Mouse (Mus musculus) common myeloid progenitor, adult 5-6 weeks (primary cell): ENCODE data around the gene Rnase11. TPM values are rescaled to one million over a fixed set of nuclear protein-coding genes. Genes with fewer than 3 reads are reported as not detected.
A peak's percentile ranks its signal among the peaks of the same experiment; 100 is the strongest.

Experiments
- ATAC-seq: replicated peaks from 2 replicates; pipeline ENCODE4 v1.8.0; 2016; ENCODE audit warnings: low read depth, mild to moderate bottlenecking, moderate TSS enrichment, inconsistent platforms; ENCODE audit not compliant: poor library complexity, severe bottlenecking
- total RNA-seq: library from RNA; stranded (forward); fragments of 200-1000, 187-1606 nt; gene quantifications from 2 replicates; pipeline ENCODE4 v1.2.3, GENCODE M21; 2017

Gene Rnase11
- total RNA-seq = not detected in 2 replicates

GRCm38 (mm10) chr14:51050063-51050462, at the start of gene Rnase11:
TSS of gene Rnase11 (minus strand) at chr14:51050163.
- ATAC-seq = no peak

DNA sequence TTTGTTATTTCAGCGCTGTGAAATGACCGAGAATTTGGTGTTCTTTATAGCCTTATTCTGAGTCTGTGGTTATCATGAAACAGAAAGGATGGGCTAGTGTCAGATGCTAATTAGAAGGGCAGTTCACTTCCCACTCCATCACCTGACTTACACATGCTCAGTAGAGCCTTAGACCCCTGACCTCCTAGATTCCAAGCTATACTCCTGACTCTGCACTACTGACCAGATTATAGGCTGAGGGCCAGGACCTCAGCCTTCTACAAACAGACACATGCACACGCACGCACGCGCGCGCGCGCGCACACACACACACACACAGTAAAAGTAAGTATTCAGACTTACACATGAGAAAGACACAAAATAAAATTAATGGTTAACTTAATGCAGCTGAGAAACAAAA, 49.0 kb upstream of the Rnase11 start:
- ATAC-seq = no peak

DNA sequence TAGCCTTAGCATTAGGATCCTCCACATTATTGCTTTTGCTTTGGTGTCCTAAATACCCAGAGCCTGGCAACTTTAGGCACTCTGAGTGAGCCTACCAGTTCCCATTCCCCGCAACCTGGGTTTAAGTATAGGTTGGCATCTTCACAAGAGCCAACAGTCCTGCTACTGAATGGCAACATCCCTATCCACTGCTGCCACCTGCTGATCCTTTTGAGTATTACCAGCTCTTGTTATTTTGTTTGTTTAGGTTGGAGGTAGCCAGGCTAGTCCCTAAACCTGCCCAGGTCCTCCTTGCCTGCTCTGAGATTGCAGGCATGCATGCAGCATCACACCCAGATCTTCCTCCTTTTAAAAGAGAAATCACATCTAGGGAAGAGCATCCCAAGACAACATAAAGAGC, 48.3 kb upstream of the Rnase11 start:
- ATAC-seq = peak; percentile 64

GRCm38 (mm10) chr14:51095736-51096524, 46.0 kb upstream of the Rnase11 start:
- ATAC-seq = peak; percentile 23

- ATAC-seq = no peak
Measured at GRCm38 (mm10) chr14:51094921-51095320, 45.0 kb upstream of the Rnase11 start.

GRCm38 (mm10) chr14:51094096-51094875, 44.3 kb upstream of the Rnase11 start:
- no peak for ATAC-seq

GRCm38 (mm10) chr14:51093496-51093895, 43.5 kb upstream of the Rnase11 start:
- ATAC-seq = no peak

GRCm38 (mm10) chr14:51092073-51092620, 42.2 kb upstream of the Rnase11 start:
- ATAC-seq = no peak

DNA sequence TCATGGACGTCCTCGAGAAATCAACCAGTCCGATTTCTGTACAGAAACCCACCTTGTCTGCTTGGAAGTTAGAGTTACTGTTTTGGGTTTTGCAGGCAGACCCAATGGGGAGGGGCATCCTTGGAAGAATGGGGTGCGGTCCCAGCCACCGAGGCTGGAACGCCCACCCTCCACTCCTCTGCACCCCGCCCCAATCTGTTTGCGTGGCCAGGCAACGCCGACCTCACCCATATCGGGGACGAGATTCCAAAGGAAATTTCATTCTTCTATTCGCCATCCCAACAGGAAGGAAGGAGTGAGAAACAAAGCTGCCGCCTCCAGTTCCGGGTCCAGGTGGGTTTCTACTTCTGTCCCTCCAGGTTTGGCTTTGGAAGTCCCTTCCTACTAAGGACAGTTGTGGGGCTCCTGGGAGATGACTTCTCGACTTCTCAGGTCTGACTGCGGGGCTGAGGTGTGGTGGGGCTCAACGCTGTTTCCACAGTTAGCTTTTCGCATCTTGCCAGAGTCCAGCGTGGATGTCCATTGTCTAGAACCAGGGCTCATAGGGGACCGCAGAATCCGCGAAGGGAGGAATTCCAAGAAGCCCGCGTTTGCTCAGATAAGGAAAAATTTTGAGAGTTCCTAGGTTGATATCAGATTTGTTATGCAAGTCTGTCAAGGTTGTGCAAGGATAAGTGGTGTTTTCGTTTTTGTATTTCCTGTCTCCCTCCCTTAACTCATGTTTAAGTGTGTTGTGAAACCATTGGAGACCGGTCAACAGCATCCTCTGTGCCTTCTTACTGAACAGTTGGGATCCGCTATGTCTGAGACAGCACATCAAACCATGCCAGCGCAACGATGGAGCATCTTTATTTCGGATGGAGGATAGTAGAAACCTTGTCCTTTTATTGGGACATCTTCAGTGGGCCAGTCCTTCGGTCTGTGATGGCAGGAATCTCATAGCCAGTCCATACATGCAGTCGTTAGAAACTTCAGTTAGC, 41.2 kb upstream of the Rnase11 start, which contains the start of the genes Rnase4 and Ang:
Rnase4 (plus strand) TSS at position 157 of the 980 bp plus-strand sequence.
Ang (plus strand) TSS at position 230 of the 980 bp plus-strand sequence.
- ATAC-seq = no peak

GRCm38 (mm10) chr14:51090077-51090781, 40.3 kb upstream of the Rnase11 start:
- peak; percentile 12; the same call in 1 of the 2 replicates for ATAC-seq

GRCm38 (mm10) chr14:51089674-51090076, 39.7 kb upstream of the Rnase11 start:
- ATAC-seq = no peak

- ATAC-seq = peak; percentile 70
Measured at GRCm38 (mm10) chr14:51088970-51089673, 39.2 kb upstream of the Rnase11 start.

- ATAC-seq = peak; percentile 14
Measured at GRCm38 (mm10) chr14:51088166-51088969, 38.4 kb upstream of the Rnase11 start.

GRCm38 (mm10) chr14:51087762-51088161, 37.8 kb upstream of the Rnase11 start:
- no peak for ATAC-seq

DNA sequence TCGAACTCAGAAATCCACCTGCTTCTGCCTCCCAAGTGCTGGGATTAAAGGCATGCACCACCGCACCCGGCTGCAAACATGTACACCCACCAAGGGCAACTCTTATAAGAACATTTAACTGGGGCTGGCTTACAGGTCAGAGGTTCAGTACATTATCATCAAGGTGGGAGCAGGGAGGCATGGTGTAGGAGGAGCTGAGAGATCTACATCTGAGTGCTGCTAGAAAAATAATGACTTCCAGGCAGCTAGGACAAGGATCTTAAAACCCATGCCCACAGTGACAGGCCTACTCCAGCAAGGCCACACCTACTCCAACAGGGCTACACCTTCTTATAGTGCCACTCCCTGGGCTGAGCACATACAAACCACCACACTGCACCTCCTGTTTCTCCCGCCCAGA, 35.9 kb upstream of the Rnase11 start:
- no peak for ATAC-seq

- no peak for ATAC-seq
Measured at GRCm38 (mm10) chr14:51085086-51085485, 35.1 kb upstream of the Rnase11 start.

DNA sequence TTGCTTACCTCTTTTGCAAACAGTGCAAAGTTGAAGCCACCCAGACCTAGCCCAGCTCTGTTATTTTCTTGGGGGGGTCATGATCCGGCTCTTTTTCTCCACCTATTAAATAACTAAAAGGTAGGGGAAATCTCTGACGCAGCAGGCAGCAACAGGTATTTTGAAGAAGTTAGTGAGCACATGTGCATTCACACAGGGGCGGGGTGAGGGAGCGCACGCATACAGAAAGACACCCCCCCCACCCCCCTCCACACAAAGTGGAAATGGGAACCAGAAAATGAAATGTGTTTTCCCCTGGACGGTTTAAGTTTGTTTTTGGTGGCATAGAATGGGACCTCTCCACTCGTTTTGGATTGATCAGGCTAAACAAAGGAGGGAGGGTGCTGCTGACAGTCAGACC, 33.8 kb upstream of the Rnase11 start:
- ATAC-seq = 0 out of 2 replicates have a peak, but pooled peaks have one; percentile 8
